Mouse (Mus musculus): ENCODE measurements at regions not wholly inside any gene's neighbourhood (a gene's known extent, or its start where the extent isn't known, plus 50 kb on each side); places are given as distances from the start of the nearest gene placed in this dataset.

DNA sequence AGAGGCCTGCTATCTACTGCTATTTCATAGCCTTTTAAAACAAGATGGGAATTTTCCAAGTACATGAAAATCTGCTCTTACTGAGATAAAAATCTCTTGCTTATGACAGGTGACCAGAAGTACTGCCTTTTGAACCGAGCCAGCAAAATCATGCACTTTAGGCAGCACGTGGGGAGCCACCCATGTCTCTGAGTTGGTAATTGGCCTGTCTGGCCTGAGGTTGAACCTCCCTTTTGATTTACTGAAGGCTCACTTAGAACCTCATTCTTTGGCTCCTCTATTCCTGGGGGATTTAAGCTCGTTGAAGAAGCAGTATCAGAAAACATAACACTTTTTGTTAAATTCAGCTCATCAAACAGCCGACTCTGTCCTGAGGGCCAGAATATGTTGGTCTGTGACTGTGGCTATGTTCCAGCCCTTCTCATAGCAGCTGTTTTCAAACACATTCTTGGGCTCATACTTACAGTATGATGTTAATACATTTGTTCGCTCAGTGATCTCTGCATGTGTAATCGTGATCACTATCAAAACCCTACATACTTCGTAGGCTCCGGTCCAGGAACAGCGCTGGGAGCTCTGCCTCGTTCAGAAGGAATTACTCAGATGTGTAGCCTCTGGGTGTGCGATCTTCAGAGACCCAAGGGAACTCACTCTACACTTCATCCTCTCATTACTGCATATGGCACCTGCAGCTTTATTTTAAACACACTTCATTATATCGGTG is 290.1 kb upstream of the Gm15217 start:
- TF ChIP-seq CTCF (IDR thresholded peaks at IDR 0.05; ENCODE audit: borderline replicate concordance, insufficient read depth, low read length) (no peak), POLR2A (IDR thresholded peaks at IDR 0.05; ENCODE audit: low read depth, low read length) (no peak)
